Mouse (Mus musculus) lung, embryonic 14.5 days (tissue): ENCODE results near the gene 1110017D15Rik. TPM values are rescaled to one million over a fixed set of nuclear protein-coding genes. Genes with fewer than 3 reads are reported as not detected.
A peak's percentile ranks its signal among the peaks of the same experiment; 100 is the strongest.

Experiments
- ATAC-seq: fragments of 200-750 bp; cut with Nextera tagmentation; 2 replicates; pipeline ENCODE4 v1.8.0; 2017; ENCODE audit warnings: mild to moderate bottlenecking, moderate TSS enrichment, moderate library complexity; ENCODE audit not compliant: insufficient read depth
- DNase-seq: peaks from one replicate; pipeline ENCODE4 v3.0.0-alpha.2; 2015
- H3K27ac ChIP-seq: fragments of 300-500 bp; sonication (generic); 2 replicates; pipeline ENCODE4 v1.5.1; 2014; ENCODE audit warnings: low read depth, mild to moderate bottlenecking, moderate library complexity
- H3K27me3 ChIP-seq: fragments of 300-500 bp; sonication (generic); 2 replicates; pipeline ENCODE4 v1.6.1; 2014; ENCODE audit warnings: low read length, control low read depth; ENCODE audit not compliant: insufficient read depth
- H3K36me3 ChIP-seq: fragments of 300-500 bp; sonication (generic); 2 replicates; pipeline ENCODE4 v1.6.1; 2014; ENCODE audit warnings: control low read depth; ENCODE audit not compliant: insufficient read depth
- H3K4me1 ChIP-seq: fragments of 300-500 bp; sonication (generic); 2 replicates; pipeline ENCODE4 v1.6.1; 2014; ENCODE audit warnings: antibody characterized with exemption, control low read depth; ENCODE audit not compliant: insufficient read depth
- H3K4me2 ChIP-seq: fragments of 300-500 bp; sonication (generic); 2 replicates; pipeline ENCODE4 v1.6.1; 2014; ENCODE audit warnings: mild to moderate bottlenecking
- H3K4me3 ChIP-seq: fragments of 300-500 bp; sonication (generic); 2 replicates; pipeline ENCODE4 v1.5.1; 2014; ENCODE audit warnings: low read depth, low read length
- H3K9ac ChIP-seq: fragments of 300-500 bp; sonication (generic); 2 replicates; pipeline ENCODE4 v1.6.1; 2014
- H3K9me3 ChIP-seq: fragments of 300-500 bp; sonication (generic); 2 replicates; pipeline ENCODE4 v1.6.1; 2016; ENCODE audit warnings: low read depth, low read length, control low read depth
- CTCF ChIP-seq: IDR thresholded peaks from 2 replicates; pipeline ENCODE4 v1.5.1; 2016; ENCODE audit warnings: antibody characterized with exemption, low read depth
- WGBS: fragments of 180-500 bp; shearing (Covaris S2); extraction: QIAGEN DNeasy Blood & Tissue Kit; methylation state at CpG from one replicate; pipeline ENCODE4 v1.1.7; 2014; 5-methylcytosine and 5-hydroxymethylcytosine counted together
- polyA plus RNA-seq: library from polyadenylated mRNA; unstranded; fragments of >200 nt; fragmentation: Nextera tagmentation; extraction: Ambion mirVana; gene quantifications from 2 replicates; pipeline ENCODE4 v1.2.1, GENCODE M21; 2014

Gene 1110017D15Rik
- polyA plus RNA-seq, 1 experiment from 2014 or later: 0.46 TPM

DNA sequence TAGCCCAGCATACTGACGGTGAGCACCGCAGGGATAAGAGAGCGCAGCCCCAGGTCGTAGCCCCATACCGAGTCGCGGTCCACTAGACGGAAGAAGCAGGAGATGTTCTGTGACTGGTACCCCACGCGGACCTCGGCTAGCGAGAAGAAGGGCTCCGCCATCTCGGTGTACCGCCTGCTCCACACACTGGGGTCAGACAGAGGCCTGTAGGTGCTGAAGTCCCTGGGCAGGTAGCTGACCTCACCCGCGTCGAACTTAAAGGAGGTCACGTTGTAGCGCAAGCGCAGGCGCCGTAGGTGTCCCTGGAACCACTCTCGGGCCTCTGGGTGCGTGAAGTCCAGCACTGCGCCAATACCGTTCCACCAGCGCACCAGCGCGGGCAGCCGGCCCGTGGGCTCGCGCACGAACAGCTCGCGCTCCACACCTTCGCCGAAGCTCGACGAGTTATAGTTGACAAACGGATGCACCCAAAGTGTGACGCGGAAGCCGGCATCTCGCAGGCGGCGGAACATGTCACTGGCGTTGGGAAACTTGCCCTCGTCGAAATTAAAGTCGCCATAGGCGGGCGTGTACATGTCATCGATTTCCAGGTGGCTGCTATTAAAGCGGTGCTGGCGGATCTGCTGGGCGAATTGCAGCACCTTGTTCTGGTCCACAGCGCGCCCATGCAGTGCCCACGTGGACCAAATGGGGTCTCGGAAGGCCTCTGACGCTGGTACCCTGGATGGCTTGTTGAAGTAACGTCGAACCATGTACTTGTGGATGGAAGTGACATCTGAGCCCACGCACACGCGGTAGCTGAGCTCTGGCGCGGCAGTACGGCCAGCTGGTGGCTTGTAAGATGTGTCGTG, 18.9 kb downstream of the 1110017D15Rik start:
- Histone ChIP-seq H3K9ac (no peak overlapping the region), H3K4me3 (peak overlapping the region; percentile 32), H3K36me3 (no peaks in the 10 kb centered on the region), H3K4me2 (peak overlapping the region; percentile 60), H3K9me3 (no peaks in the 10 kb centered on the region), H3K4me1 (peaks cover 21% of the 10 kb centered on the region), H3K27ac (no peak overlapping the region), H3K27me3 (peaks cover 59% of the 10 kb centered on the region)
- WGBS: 5% methylated on average over 72 of the region's 72 CpGs
- no peak for TF ChIP-seq CTCF
- ATAC-seq (no peak), DNase-seq (peak; percentile 28)

DNA sequence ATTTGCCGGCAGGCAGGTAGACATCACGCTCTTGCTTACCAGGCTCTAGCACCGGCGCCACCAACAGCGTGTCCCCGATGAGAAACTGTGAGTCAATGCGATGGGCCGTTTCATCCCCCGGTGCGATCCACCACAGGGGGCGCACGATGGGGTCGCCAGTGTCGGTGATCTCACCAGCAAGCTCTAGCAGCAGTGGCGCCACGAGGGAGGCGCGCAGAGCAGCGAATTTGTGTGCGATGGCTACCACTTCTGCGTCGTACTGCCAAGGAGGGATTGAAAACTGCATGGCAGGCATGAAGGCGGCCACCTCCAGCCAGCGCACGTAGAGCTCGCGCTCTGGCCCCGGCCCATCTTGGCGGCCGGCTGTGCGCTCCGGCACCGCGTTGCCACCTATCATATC, 19.6 kb downstream of the 1110017D15Rik start:
- Histone ChIP-seq H3K36me3 (no peaks in the 10 kb centered on the region), H3K4me3 (peak overlapping the region; percentile 32), H3K27me3 (peaks cover 59% of the 10 kb centered on the region), H3K9ac (no peak overlapping the region), H3K9me3 (no peaks in the 10 kb centered on the region), H3K4me2 (peak overlapping the region; percentile 60), H3K27ac (no peak overlapping the region), H3K4me1 (peaks cover 20% of the 10 kb centered on the region)
- WGBS: under 1% methylated on average over 34 of the region's 34 CpGs
- DNase-seq: peak; percentile 79
- TF ChIP-seq CTCF: peak; percentile 80
- 0 out of 2 replicates have a peak, but pooled peaks have one; percentile 10 for ATAC-seq

DNA sequence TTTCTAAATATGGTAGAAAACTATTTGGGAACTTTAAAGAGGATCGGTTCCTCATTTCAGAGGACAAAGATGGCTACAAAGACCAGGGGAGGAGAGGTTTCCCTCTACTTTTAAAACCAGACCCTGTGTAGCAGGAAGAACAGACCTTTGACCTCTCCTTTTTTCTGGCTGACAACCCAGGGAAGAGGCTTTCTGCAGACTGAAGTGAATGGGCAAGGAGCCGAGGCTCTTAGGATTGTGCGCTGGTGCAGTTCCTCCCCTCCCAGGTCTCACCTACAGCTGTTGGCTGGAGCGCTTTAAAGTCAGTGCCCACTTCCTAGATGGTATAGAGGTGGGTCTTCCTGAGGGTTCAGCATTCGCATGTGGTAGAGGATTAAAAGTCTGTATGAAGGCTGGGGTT, 20.1 kb downstream of the 1110017D15Rik start:
- H3K4me3 ChIP-seq: no peak overlapping the region
- H3K36me3 ChIP-seq: no peaks in the 10 kb centered on the region
- 56% methylated on average over 5 of the region's 5 CpGs for WGBS
- H3K4me1 ChIP-seq: peaks cover 14% of the 10 kb centered on the region
- H3K4me2 ChIP-seq: no peak overlapping the region
- ATAC-seq (no peak), DNase-seq (no peak)
- H3K9me3 ChIP-seq: no peaks in the 10 kb centered on the region
- peaks cover 59% of the 10 kb centered on the region for H3K27me3 ChIP-seq
- H3K27ac ChIP-seq: no peak overlapping the region
- no peak for TF ChIP-seq CTCF
- no peak overlapping the region for H3K9ac ChIP-seq

DNA sequence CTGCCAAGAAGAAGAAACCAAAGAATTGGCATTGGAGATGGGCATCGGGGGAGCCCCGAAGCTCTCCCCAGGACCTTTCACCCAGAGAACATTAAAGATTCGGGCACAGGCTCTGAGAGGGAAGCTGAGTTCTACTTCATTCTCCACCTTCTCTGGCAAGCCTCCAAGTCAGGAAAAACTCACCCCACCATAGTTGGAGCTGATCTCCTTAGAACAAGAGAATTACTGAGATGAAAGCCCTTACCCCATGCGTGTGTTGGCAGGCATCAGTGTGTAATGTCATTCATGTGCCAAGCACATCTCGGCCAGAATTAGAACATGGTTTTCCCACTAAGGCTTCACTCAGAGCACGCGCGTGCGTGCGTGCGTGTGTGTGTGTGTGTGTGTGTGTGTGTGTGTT, 21.3 kb downstream of the 1110017D15Rik start:
- ATAC-seq: no peak
- Histone ChIP-seq H3K4me2 (no peak overlapping the region), H3K27ac (no peak overlapping the region), H3K9ac (no peak overlapping the region), H3K9me3 (no peaks in the 10 kb centered on the region), H3K27me3 (peaks cover 49% of the 10 kb centered on the region), H3K4me1 (peaks cover 12% of the 10 kb centered on the region), H3K36me3 (no peaks in the 10 kb centered on the region), H3K4me3 (no peak overlapping the region)
- no peak for DNase-seq
- 80% methylated on average over 11 of the region's 11 CpGs for WGBS
- no peak for TF ChIP-seq CTCF

DNA sequence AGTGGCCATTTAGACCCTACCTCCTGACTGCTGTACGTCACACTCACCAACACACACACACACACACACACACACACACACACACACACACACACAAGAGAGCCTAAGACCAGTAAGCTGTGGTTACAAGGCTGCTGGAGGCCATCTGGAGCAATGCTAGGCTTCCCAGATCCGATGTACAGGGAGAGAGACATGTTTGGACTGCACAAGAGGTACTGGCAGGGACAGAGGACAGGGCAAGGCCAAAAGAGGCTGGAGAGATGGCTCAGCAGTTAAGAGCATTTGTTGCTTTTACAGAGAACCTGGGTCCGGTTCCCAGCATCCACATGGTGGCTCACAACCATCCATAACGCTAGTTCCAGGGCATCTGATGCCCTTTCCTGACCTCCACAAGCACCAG, 22.1 kb downstream of the 1110017D15Rik start:
- Histone ChIP-seq H3K4me1 (peaks cover 12% of the 10 kb centered on the region), H3K4me2 (no peak overlapping the region), H3K4me3 (no peak overlapping the region), H3K27me3 (peaks cover 41% of the 10 kb centered on the region), H3K9me3 (no peaks in the 10 kb centered on the region), H3K27ac (no peak overlapping the region), H3K36me3 (no peaks in the 10 kb centered on the region), H3K9ac (no peak overlapping the region)
- no peak for TF ChIP-seq CTCF
- ATAC-seq: no peak
- 69% methylated on average over 4 of the region's 4 CpGs for WGBS
- no peak for DNase-seq

DNA sequence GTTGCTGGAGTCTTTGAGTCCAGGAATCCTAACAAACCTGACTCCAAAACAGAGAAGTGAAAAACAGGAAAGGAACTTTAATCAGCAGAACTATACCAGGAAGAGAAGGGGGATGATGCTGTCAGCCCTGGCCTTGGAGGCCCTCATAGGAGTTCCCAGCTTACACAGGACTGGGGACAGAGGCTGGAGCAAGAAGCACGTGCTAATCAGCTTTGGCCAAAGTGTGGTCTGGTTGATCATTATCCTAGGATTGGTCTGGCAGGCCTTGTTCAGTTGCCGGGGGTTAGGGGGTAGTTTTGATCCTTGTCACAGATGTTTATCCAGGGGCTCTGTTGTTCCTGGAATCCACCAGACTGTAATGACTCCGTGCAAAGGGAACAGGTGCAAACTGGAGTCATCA, 22.8 kb downstream of the 1110017D15Rik start:
- Histone ChIP-seq H3K27ac (no peak overlapping the region), H3K9me3 (no peaks in the 10 kb centered on the region), H3K36me3 (no peaks in the 10 kb centered on the region), H3K4me3 (no peak overlapping the region), H3K4me2 (no peak overlapping the region), H3K4me1 (peaks cover 12% of the 10 kb centered on the region), H3K9ac (no peak overlapping the region), H3K27me3 (peaks cover 34% of the 10 kb centered on the region)
- no peak for TF ChIP-seq CTCF
- ATAC-seq (no peak), DNase-seq (no peak)
- 17% methylated on average over 3 of the region's 3 CpGs for WGBS

DNA sequence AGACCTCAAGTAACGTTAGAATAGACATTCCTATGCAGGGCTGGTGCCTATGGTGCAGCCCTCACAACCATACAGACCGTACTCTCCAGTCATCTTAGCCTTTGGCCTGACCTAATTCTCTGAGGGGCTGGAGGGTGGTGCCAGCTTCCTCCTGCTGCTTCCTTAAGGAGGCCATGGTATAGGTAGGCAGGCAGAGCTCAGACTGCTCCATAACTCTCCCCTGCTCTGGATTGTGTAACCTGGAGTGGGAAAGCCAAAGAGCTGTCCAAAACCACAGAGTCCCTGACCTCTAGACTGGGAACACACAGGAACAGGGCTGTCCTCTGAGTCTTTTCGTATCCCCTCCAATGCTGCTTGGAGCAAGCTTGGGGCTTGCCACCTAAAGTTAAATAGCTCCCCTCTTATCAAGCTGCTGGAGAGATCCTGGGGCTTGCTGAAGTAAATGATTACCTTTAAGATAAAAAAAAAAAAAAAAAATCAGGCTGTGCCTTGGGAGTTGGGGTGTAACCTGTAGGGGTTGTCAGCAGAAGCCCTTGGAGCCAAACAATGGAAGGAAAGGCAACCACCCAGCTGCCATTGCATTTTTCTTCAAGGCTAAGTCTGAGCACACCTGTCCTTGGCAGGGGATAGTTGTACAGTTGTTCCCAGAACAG, 23.5 kb downstream of the 1110017D15Rik start:
- Histone ChIP-seq H3K27ac (no peak overlapping the region), H3K36me3 (no peaks in the 10 kb centered on the region), H3K4me1 (peaks cover 7% of the 10 kb centered on the region; the same call in 1 of the 2 replicates), H3K9me3 (no peaks in the 10 kb centered on the region), H3K9ac (no peak overlapping the region), H3K4me3 (no peak overlapping the region), H3K4me2 (no peak overlapping the region), H3K27me3 (peaks cover 26% of the 10 kb centered on the region)
- WGBS: 53% methylated on average over 3 of the region's 3 CpGs
- ATAC-seq (no peak), DNase-seq (no peak)
- no peak for TF ChIP-seq CTCF
